ENCODE assay signal across 9 mouse cellular contexts in genomic region chr8:115618049-115618760, GRCm38 (mm10).
DNase-seq lines count a peak whose midpoint lies in the region; ATAC-seq lines count a peak whose summit lies in the region.
"Had no signal": no experiment of that assay in that cellular context is flagged by ENCODE, and none has a peak within 500 bp of the region (broad histone marks: within the 10 kb centered on the region; RNA-seq: fewer than 3 reads in every experiment).

No protein-coding gene starts in this region.

- ATAC-seq in kidney, embryonic 16.5 days (ENCODE audit: low FRiP score, low TSS enrichment), result no peak
- ATAC-seq in forebrain, embryonic 13.5 days, result no peak

- H3K4me2 ChIP-seq in kidney, embryonic 16.5 days (replicated peaks; ENCODE audit: low read depth, low read length), result no peak overlapping the region
- H3K4me2 ChIP-seq in forebrain, embryonic 13.5 days, result no peak overlapping the region
- H3K4me2 ChIP-seq: limb, embryonic 12.5 days had no signal

- H3K9me3 ChIP-seq in kidney, embryonic 16.5 days (ENCODE audit: low read length), result no peaks in the 10 kb centered on the region
- no peaks in the 10 kb centered on the region for H3K9me3 ChIP-seq in forebrain, embryonic 13.5 days (replicated peaks)
- H3K9me3 ChIP-seq: limb, embryonic 12.5 days had no signal

- no peak overlapping the region for H3K27ac ChIP-seq in kidney, embryonic 16.5 days (ENCODE audit: low read length)
- no peak overlapping the region for H3K27ac ChIP-seq in forebrain, embryonic 13.5 days
- H3K27ac ChIP-seq: limb, embryonic 12.5 days had no signal

- no peaks in the 10 kb centered on the region for H3K4me1 ChIP-seq in kidney, embryonic 16.5 days (ENCODE audit: insufficient read depth, low read length)
- no peaks in the 10 kb centered on the region for H3K4me1 ChIP-seq in forebrain, embryonic 13.5 days
- H3K4me1 ChIP-seq: limb, embryonic 12.5 days had no signal

- peak; percentile 42 for DNase-seq in kidney, postnatal 10 days
- DNase-seq in adrenal gland, postnatal 10 days, result peak; percentile 30
- peak; percentile 21 to 25 for DNase-seq in heart, postnatal 14 days
- peak; percentile 8 for DNase-seq in lung, postnatal 25 days (ENCODE audit: low spot score)
- DNase-seq in urinary bladder, postnatal 36 days (ENCODE audit: low spot score in 2 of 2), result peak; percentile 21 to 48
- DNase-seq in cerebellum, adult 9-11 months, result no peak

- intact Hi-C loops in heart, postnatal 14 days (cut with DNase I), result no loop called here

- H3K36me3 ChIP-seq in kidney, embryonic 16.5 days (ENCODE audit: insufficient read depth, low read length), result no peaks in the 10 kb centered on the region
- no peaks in the 10 kb centered on the region for H3K36me3 ChIP-seq in forebrain, embryonic 13.5 days (ENCODE audit: poor library complexity, severe bottlenecking)
- H3K36me3 ChIP-seq: limb, embryonic 12.5 days had no signal

- WGBS in kidney, embryonic 16.5 days, result 62% methylated on average over 13 of the region's 13 CpGs
- WGBS in forebrain, embryonic 13.5 days, result 87% methylated on average over 13 of the region's 13 CpGs

- H3K9ac ChIP-seq in kidney, embryonic 16.5 days (replicated peaks; ENCODE audit: low read length), result no peak overlapping the region
- no peak overlapping the region for H3K9ac ChIP-seq in forebrain, embryonic 13.5 days
- H3K9ac ChIP-seq: limb, embryonic 12.5 days had no signal

- H3K4me3 ChIP-seq in kidney, embryonic 16.5 days (ENCODE audit: low read length), result no peak overlapping the region
- H3K4me3 ChIP-seq in forebrain, embryonic 13.5 days, result no peak overlapping the region
- H3K4me3 ChIP-seq: limb, embryonic 12.5 days had no signal

- no peaks in the 10 kb centered on the region for H3K27me3 ChIP-seq in kidney, embryonic 16.5 days (ENCODE audit: insufficient read depth, low read length)
- H3K27me3 ChIP-seq in forebrain, embryonic 13.5 days, result no peaks in the 10 kb centered on the region
- H3K27me3 ChIP-seq: limb, embryonic 12.5 days had no signal
